Mouse (Mus musculus) heart, embryonic 11.5 days (tissue): Measurements from ENCODE around the gene Kif23. TPM values are rescaled to one million over a fixed set of nuclear protein-coding genes. Genes with fewer than 3 reads are reported as not detected.

Experiments used
- ATAC-seq: fragments of 200-750 bp; cut with Nextera tagmentation; replicated peaks from 2 replicates; pipeline ENCODE4 v1.8.0; 2017; ENCODE audit warnings: moderate library complexity; ENCODE audit not compliant: insufficient number of reproducible peaks, low FRiP score, low TSS enrichment
- H3K27ac ChIP-seq: fragments of 300-500 bp; sonication (generic); 2 replicates; pipeline ENCODE4 v1.5.1; 2014; ENCODE audit warnings: mild to moderate bottlenecking, low read depth, low read length
- H3K27me3 ChIP-seq: fragments of 300-500 bp; sonication (generic); 2 replicates; pipeline ENCODE4 v1.6.1; 2014; ENCODE audit warnings: mild to moderate bottlenecking, low read length, mixed read lengths; ENCODE audit not compliant: control insufficient read depth, insufficient read depth
- H3K36me3 ChIP-seq: fragments of 300-500 bp; sonication (generic); 2 replicates; pipeline ENCODE4 v1.6.1; 2014; ENCODE audit warnings: mild to moderate bottlenecking, low read length, moderate library complexity, mixed read lengths; ENCODE audit not compliant: control insufficient read depth, insufficient read depth
- H3K4me1 ChIP-seq: fragments of 300-500 bp; sonication (generic); 2 replicates; pipeline ENCODE4 v1.6.1; 2014; ENCODE audit warnings: low read length; ENCODE audit not compliant: control insufficient read depth, insufficient read depth
- H3K4me2 ChIP-seq: fragments of 300-500 bp; sonication (generic); 2 replicates; pipeline ENCODE4 v1.6.1; 2014; ENCODE audit warnings: mild to moderate bottlenecking, moderate library complexity
- H3K4me3 ChIP-seq: fragments of 300-500 bp; sonication (generic); 2 replicates; pipeline ENCODE4 v1.5.1; 2014; ENCODE audit warnings: low read depth, low read length
- H3K9ac ChIP-seq: fragments of 300-500 bp; sonication (generic); 2 replicates; pipeline ENCODE4 v1.6.1; 2014; ENCODE audit warnings: mild to moderate bottlenecking, low read depth, low read length, moderate library complexity
- H3K9me3 ChIP-seq: fragments of 300-500 bp; sonication (generic); replicated peaks from 2 replicates; pipeline ENCODE4 v1.6.1; 2016; ENCODE audit warnings: low read length; ENCODE audit not compliant: control insufficient read depth
- WGBS: fragments of 180-500 bp; shearing (Covaris S2); extraction: QIAGEN DNeasy Blood & Tissue Kit; methylation state at CpG from one replicate; pipeline ENCODE4 v1.1.7; 2014; ENCODE audit not compliant: insufficient replicate concordance; 5-methylcytosine and 5-hydroxymethylcytosine counted together
- polyA plus RNA-seq: library from polyadenylated mRNA; unstranded; fragments of >200 nt; fragmentation: Nextera tagmentation; extraction: Ambion mirVana; gene quantifications from 2 replicates; pipeline ENCODE4 v1.2.1, GENCODE M21; 2014

Gene Kif23
- polyA plus RNA-seq, 1 experiment from 2014 or later = 92.5 TPM

GRCm38 (mm10) chr9:61911300-61912128 lies 35.1 kb downstream of the Kif23 start:
- no peak overlapping the region for H3K9ac ChIP-seq
- H3K9me3 ChIP-seq = no peaks in the 10 kb centered on the region
- H3K4me2 ChIP-seq = no peak overlapping the region
- WGBS = 45% methylated on average over 6 of the region's 6 CpGs
- H3K27ac ChIP-seq = no peak overlapping the region
- ATAC-seq = no peak
- no peaks in the 10 kb centered on the region for H3K27me3 ChIP-seq
- peaks cover 10% of the 10 kb centered on the region; the same call in 1 of the 2 replicates for H3K4me1 ChIP-seq
- H3K4me3 ChIP-seq = no peak overlapping the region
- H3K36me3 ChIP-seq = peaks cover 9% of the 10 kb centered on the region

GRCm38 (mm10) chr9:61910526-61911256 lies 35.9 kb downstream of the Kif23 start:
- no peaks in the 10 kb centered on the region for H3K27me3 ChIP-seq
- 28% methylated on average over 20 of the region's 20 CpGs for WGBS
- peaks cover 10% of the 10 kb centered on the region; the same call in 1 of the 2 replicates for H3K4me1 ChIP-seq
- H3K9me3 ChIP-seq = no peaks in the 10 kb centered on the region
- no peak overlapping the region for H3K27ac ChIP-seq
- H3K9ac ChIP-seq = no peak overlapping the region
- no peak for ATAC-seq
- no peak overlapping the region for H3K4me3 ChIP-seq
- peaks cover 8% of the 10 kb centered on the region for H3K36me3 ChIP-seq
- H3K4me2 ChIP-seq = no peak overlapping the region

- no peaks in the 10 kb centered on the region for H3K27me3 ChIP-seq
- no peak overlapping the region for H3K4me2 ChIP-seq
- no peaks in the 10 kb centered on the region for H3K9me3 ChIP-seq
- WGBS = 81% methylated on average over 1 of the region's 1 CpGs
- no peak overlapping the region for H3K27ac ChIP-seq
- 0 out of 2 replicates have a peak, but pooled peaks cover 6% of the 10 kb centered on the region for H3K4me1 ChIP-seq
- peaks cover 8% of the 10 kb centered on the region for H3K36me3 ChIP-seq
- H3K9ac ChIP-seq = no peak overlapping the region
- H3K4me3 ChIP-seq = no peak overlapping the region
- ATAC-seq = no peak
Observed at GRCm38 (mm10) chr9:61909633-61910032, 36.9 kb downstream of the Kif23 start.

GRCm38 (mm10) chr9:61908832-61909407 lies 37.7 kb downstream of the Kif23 start:
- Histone ChIP-seq H3K4me2 (no peak overlapping the region), H3K36me3 (peaks cover 8% of the 10 kb centered on the region), H3K9ac (no peak overlapping the region), H3K4me1 (0 out of 2 replicates have a peak, but pooled peaks cover 8% of the 10 kb centered on the region), H3K4me3 (no peak overlapping the region), H3K9me3 (no peaks in the 10 kb centered on the region), H3K27ac (no peak overlapping the region), H3K27me3 (no peaks in the 10 kb centered on the region)
- 85% methylated on average over 11 of the region's 11 CpGs for WGBS
- no peak for ATAC-seq

GRCm38 (mm10) chr9:61908341-61908740 lies 38.2 kb downstream of the Kif23 start:
- no peaks in the 10 kb centered on the region for H3K9me3 ChIP-seq
- WGBS = 81% methylated on average over 3 of the region's 3 CpGs

GRCm38 (mm10) chr9:61907621-61908295 lies 38.8 kb downstream of the Kif23 start:
- Histone ChIP-seq H3K9ac (no peak overlapping the region), H3K4me1 (0 out of 2 replicates have a peak, but pooled peaks cover 2% of the 10 kb centered on the region), H3K36me3 (peaks cover 7% of the 10 kb centered on the region), H3K9me3 (no peaks in the 10 kb centered on the region), H3K4me2 (no peak overlapping the region), H3K4me3 (no peak overlapping the region), H3K27ac (no peak overlapping the region), H3K27me3 (peaks cover 3% of the 10 kb centered on the region)
- WGBS = 62% methylated on average over 4 of the region's 4 CpGs
- no peak for ATAC-seq

More at GRCm38 (mm10) chr9:61908341-61908740, 38.2 kb downstream of the Kif23 start:
- no peaks in the 10 kb centered on the region; the same call in 1 of the 2 replicates for H3K27me3 ChIP-seq
- no peak overlapping the region for H3K4me3 ChIP-seq
- 0 out of 2 replicates have a peak, but pooled peaks cover 4% of the 10 kb centered on the region for H3K4me1 ChIP-seq
- no peak for ATAC-seq
- H3K27ac ChIP-seq = no peak overlapping the region
- H3K4me2 ChIP-seq = no peak overlapping the region
- peaks cover 8% of the 10 kb centered on the region for H3K36me3 ChIP-seq
- H3K9ac ChIP-seq = no peak overlapping the region

- no peaks in the 10 kb centered on the region for H3K9me3 ChIP-seq
- H3K9ac ChIP-seq = no peak overlapping the region
- no peak overlapping the region for H3K4me3 ChIP-seq
- WGBS = 60% methylated on average over 10 of the region's 10 CpGs
- no peaks in the 10 kb centered on the region; the same call in 1 of the 2 replicates for H3K36me3 ChIP-seq
- no peak for ATAC-seq
- H3K27ac ChIP-seq = no peak overlapping the region
- H3K4me2 ChIP-seq = no peak overlapping the region
- peaks cover 9% of the 10 kb centered on the region for H3K27me3 ChIP-seq
- H3K4me1 ChIP-seq = 0 out of 2 replicates have a peak, but pooled peaks cover 2% of the 10 kb centered on the region
Observed at GRCm38 (mm10) chr9:61906912-61907311, 39.7 kb downstream of the Kif23 start.

GRCm38 (mm10) chr9:61905576-61905975 lies 41.0 kb downstream of the Kif23 start:
- WGBS = 78% methylated on average over 5 of the region's 5 CpGs
- no peak overlapping the region for H3K4me3 ChIP-seq
- no peak overlapping the region for H3K9ac ChIP-seq
- no peak overlapping the region for H3K27ac ChIP-seq
- 0 out of 2 replicates have a peak, but pooled peaks cover 2% of the 10 kb centered on the region for H3K4me1 ChIP-seq
- no peaks in the 10 kb centered on the region for H3K9me3 ChIP-seq
- no peaks in the 10 kb centered on the region for H3K36me3 ChIP-seq
- no peak for ATAC-seq
- peaks cover 11% of the 10 kb centered on the region for H3K27me3 ChIP-seq
- H3K4me2 ChIP-seq = no peak overlapping the region
